Mouse (Mus musculus): Measurements from ENCODE around the gene Cox4i1. TPM values are rescaled to one million over a fixed set of nuclear protein-coding genes. Genes with fewer than 3 reads are reported as not detected.

Cox4i1 gene
- total RNA-seq, 2 experiments from 2014 or later, result 4,631 to 4,708 TPM

Other genes with a start within 250 kb of the Cox4i1 start
- 1 to 10 TPM in 1 of 2 experiments, under 1 TPM in 1; 0.86 to 1.7 TPM for gene Gins2, start 78.9 kb upstream of the Cox4i1 start, total RNA-seq (2021)
- 1 to 10 TPM; 3.1 to 3.4 TPM for gene 1190005I06Rik, start 20.6 kb upstream of the Cox4i1 start, total RNA-seq (2021)
- 1 to 10 TPM in 1 of 2 experiments, not detected in 1; 1.1 TPM for gene Gm27021, start 143 bp upstream of the Cox4i1 start, total RNA-seq (2021)
- gene Emc8, start 351 bp downstream of the Cox4i1 start, total RNA-seq (2021), result 10 to 100 TPM; 40.2 to 46.2 TPM
- gene Irf8, start 68.1 kb downstream of the Cox4i1 start, total RNA-seq (2021), result 1 to 10 TPM; 3.9 to 5.6 TPM

Data from heart, postnatal 36 days (tissue).